Mouse (Mus musculus) stomach, postnatal 0 days (tissue): ENCODE measurements around the gene Zfhx3.

ENCODE experiments used
- CTCF ChIP-seq: IDR thresholded peaks from 2 replicates; pipeline ENCODE4 v1.5.1; 2016; ENCODE audit warnings: antibody characterized with exemption, low read depth, mild to moderate bottlenecking, moderate library complexity
- EP300 ChIP-seq: optimal IDR thresholded peaks from 2 replicates; pipeline ENCODE3; 2016; ENCODE audit warnings: antibody characterized with exemption

DNA sequence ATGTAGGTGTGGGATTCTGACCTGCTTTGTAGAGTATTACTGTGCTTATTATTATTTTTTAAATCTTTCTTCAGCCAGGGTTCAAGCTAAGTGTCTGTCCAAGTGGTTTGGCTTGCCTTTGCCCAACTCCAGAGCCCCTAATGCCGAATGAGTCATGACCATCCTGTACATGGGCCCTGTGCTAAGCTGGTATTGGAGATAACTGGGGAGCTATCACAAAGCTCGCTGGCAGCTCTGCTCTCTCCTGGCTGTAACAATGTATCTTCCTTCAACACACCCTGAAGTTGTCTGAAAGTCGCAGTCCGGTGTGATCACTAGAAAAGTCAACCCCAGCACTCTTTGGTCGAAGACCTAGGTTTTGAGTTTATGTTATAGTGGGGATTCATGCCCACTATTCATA lies 1049.0 kb downstream of the Zfhx3 start:
- TF ChIP-seq CTCF (no peak), EP300 (no peak)
